Mouse (Mus musculus) heart, embryonic 16.5 days (tissue): ENCODE measurements around the gene Maats1. TPM values are rescaled to one million over a fixed set of nuclear protein-coding genes. Genes with fewer than 3 reads are reported as not detected.
A peak's percentile ranks its signal among the peaks of the same experiment; 100 is the strongest.

Experiments
- ATAC-seq: fragments of 200-750 bp; cut with Nextera tagmentation; replicated peaks from 2 replicates; pipeline ENCODE4 v1.8.0; 2017; ENCODE audit warnings: moderate number of reproducible peaks; ENCODE audit not compliant: insufficient read depth, low FRiP score; ENCODE audit errors: extremely low read depth
- H3K27ac ChIP-seq: fragments of 300-500 bp; sonication (generic); 2 replicates; pipeline ENCODE4 v1.5.1; 2014; ENCODE audit warnings: mild to moderate bottlenecking, low read length, control low read depth, moderate library complexity
- H3K27me3 ChIP-seq: fragments of 300-500 bp; sonication (generic); 2 replicates; pipeline ENCODE4 v1.6.1; 2014; ENCODE audit warnings: low read length, mixed read lengths; ENCODE audit not compliant: control insufficient read depth, insufficient read depth
- H3K36me3 ChIP-seq: fragments of 300-500 bp; sonication (generic); 2 replicates; pipeline ENCODE4 v1.6.1; 2014; ENCODE audit not compliant: control insufficient read depth, insufficient read depth
- H3K4me1 ChIP-seq: fragments of 300-500 bp; sonication (generic); 2 replicates; pipeline ENCODE4 v1.6.1; 2014; ENCODE audit warnings: low read length, mixed read lengths; ENCODE audit not compliant: control insufficient read depth, insufficient read depth
- H3K4me2 ChIP-seq: fragments of 300-500 bp; sonication (generic); 2 replicates; pipeline ENCODE4 v1.6.1; 2014; ENCODE audit warnings: low read depth, mild to moderate bottlenecking, control low read depth, low read length
- H3K4me3 ChIP-seq: fragments of 300-500 bp; sonication (generic); 2 replicates; pipeline ENCODE4 v1.5.1; 2014; ENCODE audit warnings: mild to moderate bottlenecking, control low read depth, low read length
- H3K9ac ChIP-seq: fragments of 300-500 bp; sonication (generic); 2 replicates; pipeline ENCODE4 v1.6.1; 2014; ENCODE audit warnings: low read length, control low read depth
- H3K9me3 ChIP-seq: fragments of 300-500 bp; sonication (generic); replicated peaks from 2 replicates; pipeline ENCODE4 v1.6.1; 2016; ENCODE audit warnings: low read length; ENCODE audit not compliant: control insufficient read depth
- WGBS: fragments of 180-500 bp; shearing (Covaris S2); extraction: QIAGEN DNeasy Blood & Tissue Kit; methylation state at CpG from one replicate; pipeline ENCODE4 v1.1.7; 2014; 5-methylcytosine and 5-hydroxymethylcytosine counted together
- polyA plus RNA-seq: library from polyadenylated mRNA; unstranded; fragments of >200 nt; fragmentation: Nextera tagmentation; extraction: Ambion mirVana; gene quantifications from 2 replicates; pipeline ENCODE4 v1.2.1, GENCODE M21; 2015

Gene Maats1
- polyA plus RNA-seq, 1 experiment from 2014 or later, result 0.12 TPM

DNA sequence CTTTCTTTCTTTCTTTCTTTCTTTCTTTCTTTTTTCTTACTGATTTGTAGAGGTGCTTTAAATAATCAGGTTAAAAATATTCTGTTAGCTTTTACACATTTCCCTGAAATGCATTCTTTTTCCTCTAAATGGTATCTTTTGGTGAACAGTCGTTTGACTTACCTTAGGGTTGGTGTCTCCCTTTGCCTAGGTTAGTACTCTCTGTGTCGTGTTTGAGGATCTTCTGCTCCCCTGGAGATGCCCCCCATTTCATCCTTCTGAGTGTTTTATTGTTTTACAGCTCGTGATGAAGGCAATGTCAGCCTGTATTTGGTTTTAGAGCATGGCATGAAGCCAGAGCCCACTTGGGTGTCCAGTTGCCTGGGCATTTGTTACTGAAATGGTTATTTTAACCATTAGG lies 37.5 kb upstream of the Maats1 start:
- H3K4me3 ChIP-seq, result no peak overlapping the region
- no peak for ATAC-seq

GRCm38 (mm10) chr16:38379088-38379487 lies 37.1 kb upstream of the Maats1 start:
- peaks cover 31% of the 10 kb centered on the region for H3K4me1 ChIP-seq
- no peaks in the 10 kb centered on the region for H3K27me3 ChIP-seq
- H3K4me2 ChIP-seq, result no peak overlapping the region
- H3K9ac ChIP-seq, result no peak overlapping the region
- no peaks in the 10 kb centered on the region for H3K9me3 ChIP-seq
- 36% methylated on average over 6 of the region's 6 CpGs for WGBS
- H3K36me3 ChIP-seq, result peaks cover 13% of the 10 kb centered on the region
- H3K27ac ChIP-seq, result 0 out of 2 replicates have a peak overlapping the region, but pooled peaks have one; percentile 16
- no peak for ATAC-seq
- H3K4me3 ChIP-seq, result no peak overlapping the region

More for the DNA sequence above, 37.5 kb upstream of the Maats1 start:
- no peak overlapping the region for H3K4me2 ChIP-seq
- 62% methylated on average over 3 of the region's 3 CpGs for WGBS
- H3K36me3 ChIP-seq, result peaks cover 11% of the 10 kb centered on the region
- no peaks in the 10 kb centered on the region for H3K9me3 ChIP-seq
- H3K27me3 ChIP-seq, result no peaks in the 10 kb centered on the region
- H3K27ac ChIP-seq, result no peak overlapping the region
- H3K9ac ChIP-seq, result no peak overlapping the region
- H3K4me1 ChIP-seq, result peaks cover 27% of the 10 kb centered on the region

GRCm38 (mm10) chr16:38378591-38378990 lies 36.6 kb upstream of the Maats1 start:
- WGBS, result 71% methylated on average over 6 of the region's 6 CpGs
- H3K4me1 ChIP-seq, result peaks cover 35% of the 10 kb centered on the region
- no peak overlapping the region for H3K4me3 ChIP-seq
- no peak overlapping the region for H3K4me2 ChIP-seq
- no peak overlapping the region for H3K9ac ChIP-seq
- no peaks in the 10 kb centered on the region for H3K27me3 ChIP-seq
- H3K36me3 ChIP-seq, result peaks cover 18% of the 10 kb centered on the region
- no peak overlapping the region for H3K27ac ChIP-seq
- ATAC-seq, result no peak
- H3K9me3 ChIP-seq, result no peaks in the 10 kb centered on the region

DNA sequence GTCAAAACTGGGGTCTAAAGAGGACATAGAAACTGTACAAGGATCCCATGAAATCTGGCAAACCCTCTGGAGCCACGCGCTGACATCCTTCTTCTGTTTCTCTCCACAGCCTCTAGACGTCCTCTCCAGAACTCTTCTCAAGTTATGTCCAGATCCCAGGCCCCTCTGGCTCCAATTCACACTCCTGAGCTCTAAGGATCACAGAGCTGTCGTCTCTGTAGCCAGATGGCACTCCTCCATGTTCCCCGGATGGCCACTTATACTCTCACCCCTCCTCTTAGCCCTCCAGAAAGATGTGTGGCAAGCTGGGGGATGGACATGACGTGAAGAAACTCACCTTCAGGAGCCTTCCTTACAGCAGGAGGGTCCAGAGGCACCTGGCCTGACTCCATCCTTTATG lies 35.6 kb upstream of the Maats1 start:
- Histone ChIP-seq H3K27ac (no peak overlapping the region), H3K36me3 (peaks cover 24% of the 10 kb centered on the region), H3K9me3 (no peaks in the 10 kb centered on the region), H3K4me3 (no peak overlapping the region), H3K4me1 (peaks cover 44% of the 10 kb centered on the region), H3K27me3 (no peaks in the 10 kb centered on the region), H3K4me2 (no peak overlapping the region), H3K9ac (no peak overlapping the region)
- WGBS, result 66% methylated on average over 6 of the region's 6 CpGs
- ATAC-seq, result no peak

- H3K4me3 ChIP-seq, result peak overlapping the region; percentile 34
- WGBS, result 45% methylated on average over 8 of the region's 8 CpGs
- H3K9ac ChIP-seq, result peak overlapping the region; percentile 35
- H3K4me2 ChIP-seq, result peak overlapping the region; percentile 47
- no peaks in the 10 kb centered on the region for H3K9me3 ChIP-seq
- H3K27ac ChIP-seq, result peak overlapping the region; percentile 34
- peak; percentile 21; the same call in 1 of the 2 replicates for ATAC-seq
- H3K27me3 ChIP-seq, result no peaks in the 10 kb centered on the region
- peaks cover 49% of the 10 kb centered on the region for H3K4me1 ChIP-seq
- peaks cover 24% of the 10 kb centered on the region for H3K36me3 ChIP-seq
These were observed 34.9 kb upstream of the Maats1 start for GRCm38 (mm10) chr16:38376841-38377249.

- no peaks in the 10 kb centered on the region for H3K27me3 ChIP-seq
- H3K9me3 ChIP-seq, result no peaks in the 10 kb centered on the region
- H3K4me3 ChIP-seq, result peak overlapping the region; percentile 34
- H3K4me1 ChIP-seq, result peaks cover 54% of the 10 kb centered on the region
- peak; percentile 19; the same call in 1 of the 2 replicates for ATAC-seq
- H3K4me2 ChIP-seq, result peak overlapping the region; percentile 47
- peak overlapping the region; percentile 34 for H3K27ac ChIP-seq
- peak overlapping the region; percentile 35 for H3K9ac ChIP-seq
- WGBS, result 28% methylated on average over 17 of the region's 17 CpGs
- H3K36me3 ChIP-seq, result peaks cover 24% of the 10 kb centered on the region
These were observed 34.4 kb upstream of the Maats1 start for GRCm38 (mm10) chr16:38376163-38376840.

DNA sequence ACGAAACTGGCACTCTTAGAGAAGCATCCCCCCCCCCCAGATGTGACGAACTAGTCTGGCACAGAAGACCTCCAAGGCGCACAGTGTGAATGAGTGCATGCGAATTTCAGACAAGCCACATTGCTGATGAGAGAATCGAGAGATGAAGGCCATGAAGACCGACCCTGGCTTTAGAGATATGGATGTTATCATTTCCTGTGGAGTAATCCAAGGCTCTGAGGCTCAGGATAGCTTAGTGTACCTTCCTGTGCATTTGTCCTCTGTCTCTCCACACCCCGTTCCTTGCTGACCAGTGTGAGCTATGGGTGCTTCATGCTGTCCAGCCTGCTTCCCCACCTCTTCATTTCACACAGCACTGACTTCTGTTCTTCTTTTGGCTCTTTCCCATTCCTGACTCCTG lies 33.2 kb upstream of the Maats1 start:
- Histone ChIP-seq H3K27ac (no peak overlapping the region), H3K4me3 (no peak overlapping the region), H3K36me3 (peaks cover 26% of the 10 kb centered on the region), H3K4me1 (peaks cover 64% of the 10 kb centered on the region), H3K4me2 (peak overlapping the region; percentile 27), H3K9ac (peak overlapping the region; percentile 25; the same call in 1 of the 2 replicates), H3K27me3 (no peaks in the 10 kb centered on the region), H3K9me3 (no peaks in the 10 kb centered on the region)
- 43% methylated on average over 7 of the region's 7 CpGs for WGBS
- ATAC-seq, result no peak

- Histone ChIP-seq H3K27ac (peak overlapping the region; percentile 17), H3K4me3 (no peak overlapping the region; the same call in 1 of the 2 replicates), H3K9me3 (no peaks in the 10 kb centered on the region), H3K36me3 (peaks cover 32% of the 10 kb centered on the region), H3K4me1 (peaks cover 67% of the 10 kb centered on the region), H3K9ac (peak overlapping the region; percentile 25), H3K27me3 (no peaks in the 10 kb centered on the region), H3K4me2 (peak overlapping the region; percentile 27)
- WGBS, result 55% methylated on average over 10 of the region's 10 CpGs
- ATAC-seq, result no peak
These were observed 32.6 kb upstream of the Maats1 start for GRCm38 (mm10) chr16:38374379-38375140.

GRCm38 (mm10) chr16:38373941-38374340 lies 32.0 kb upstream of the Maats1 start:
- 68% methylated on average over 16 of the region's 16 CpGs for WGBS
- no peaks in the 10 kb centered on the region for H3K27me3 ChIP-seq
- peak overlapping the region; percentile 27; the same call in 1 of the 2 replicates for H3K4me2 ChIP-seq
- H3K9me3 ChIP-seq, result no peaks in the 10 kb centered on the region
- peaks cover 36% of the 10 kb centered on the region for H3K36me3 ChIP-seq
- H3K27ac ChIP-seq, result peak overlapping the region; percentile 9
- no peak overlapping the region for H3K4me3 ChIP-seq
- H3K4me1 ChIP-seq, result peaks cover 69% of the 10 kb centered on the region
- ATAC-seq, result no peak
- H3K9ac ChIP-seq, result peak overlapping the region; percentile 20; the same call in 1 of the 2 replicates
